Mouse (Mus musculus): ENCODE data around the gene Tmem220. TPM values are rescaled to one million over a fixed set of nuclear protein-coding genes. Genes with fewer than 3 reads are reported as not detected.
"Not testable (repeated sequence)": the region's sequence is repeated elsewhere in the genome, so short reads cannot be mapped to it uniquely, and the experiment has no call there.

Tmem220 gene
- total RNA-seq, 4 experiments from 2014 or later: 0.45 to 1.4 (median 0.96) TPM

DNA sequence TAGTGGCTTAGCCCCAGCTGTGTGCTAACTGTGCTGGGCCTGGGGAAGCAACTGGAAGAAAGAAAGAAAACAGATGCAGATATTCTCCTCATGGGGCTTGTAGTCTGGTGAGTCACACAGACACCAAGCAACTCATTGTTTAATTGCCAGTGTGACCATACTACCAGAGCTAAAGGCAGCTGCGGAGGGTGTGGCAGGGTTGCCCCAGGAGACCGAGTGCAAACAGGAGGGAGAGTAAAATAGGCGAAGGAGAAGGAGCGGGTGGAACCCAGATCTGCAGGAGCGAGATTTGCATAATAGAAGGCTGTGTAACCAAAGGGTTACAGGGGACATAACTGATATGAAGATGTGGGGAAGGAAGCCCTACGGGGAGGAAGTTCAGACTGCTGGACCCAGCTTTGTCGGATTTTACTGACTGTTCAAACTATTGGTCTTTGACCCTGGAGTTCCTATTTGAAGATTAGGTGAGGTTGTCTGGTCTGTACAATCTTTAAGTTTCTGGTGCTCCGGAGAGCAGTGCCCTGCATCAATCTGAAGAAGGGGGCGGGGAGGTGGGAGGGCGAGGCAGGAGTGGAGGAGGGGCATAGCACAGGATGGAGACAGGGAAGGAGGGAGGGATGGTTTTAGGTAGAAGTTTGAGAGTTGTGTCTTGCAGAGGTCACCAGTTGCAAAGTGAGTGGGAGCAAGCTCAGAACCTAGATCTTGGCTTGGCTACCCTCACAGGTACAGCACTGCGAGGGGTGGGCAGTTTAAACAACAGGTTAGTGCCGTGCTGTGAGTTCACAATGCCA, 7.0 kb upstream of the Tmem220 start:
- DNase-seq (ENCODE audit: low spot score in 2 of 2): no peak

DNA sequence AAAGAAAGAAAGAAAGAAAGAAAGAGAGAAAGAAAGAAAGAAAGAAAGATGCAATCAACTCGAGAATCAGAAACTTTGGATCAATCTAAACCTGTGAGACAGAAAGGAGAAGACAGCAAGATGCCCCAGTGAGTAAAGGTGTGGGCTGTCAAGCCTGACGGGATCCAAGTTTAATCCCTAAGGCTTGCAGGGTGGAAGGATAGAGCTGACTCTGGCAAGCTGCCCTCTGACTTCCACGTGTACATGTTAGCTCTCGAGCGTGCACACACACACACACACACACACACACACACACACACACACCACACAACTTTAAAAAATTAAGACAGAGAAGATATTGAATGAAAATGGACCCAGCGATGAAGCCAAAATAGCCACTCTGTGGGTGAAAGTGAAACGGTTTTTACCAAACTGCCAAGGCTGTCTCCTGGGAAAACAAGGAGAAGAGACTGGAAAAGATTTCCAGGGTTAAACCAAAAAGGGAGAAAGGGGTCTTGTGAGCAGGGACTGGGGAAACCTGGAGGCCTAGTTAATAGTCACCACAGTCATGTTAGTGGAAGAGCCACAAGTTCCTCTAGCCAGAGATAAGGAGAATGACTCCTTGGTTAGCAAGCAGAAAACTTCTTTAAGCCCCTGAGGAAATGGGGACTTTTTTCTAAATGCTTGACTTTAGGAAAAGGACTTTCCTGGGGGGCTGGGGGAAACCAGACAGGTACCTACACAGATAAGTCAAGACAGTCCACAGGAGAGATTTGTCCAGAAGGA, 5.1 kb upstream of the Tmem220 start:
- no peak for DNase-seq (ENCODE audit: low spot score in 2 of 2)

DNA sequence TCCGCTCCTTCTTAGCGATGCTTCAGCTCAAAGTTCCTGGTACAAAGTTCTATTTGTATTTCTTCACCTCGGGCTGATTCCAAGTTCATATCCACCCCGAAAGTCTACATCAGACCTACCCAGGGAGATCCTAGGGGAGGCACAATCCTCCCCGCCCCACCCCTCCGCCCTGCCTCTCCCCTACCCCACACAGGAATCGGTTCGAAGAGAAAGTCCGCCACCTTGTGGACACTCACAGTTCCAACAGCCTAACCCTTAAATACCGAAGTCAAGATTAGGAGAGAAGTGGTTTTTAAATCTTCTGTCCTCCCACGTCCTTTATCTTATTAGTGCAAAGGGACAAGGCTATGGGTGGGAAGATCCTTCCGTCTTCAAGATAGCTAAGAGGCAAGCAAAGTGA, 4.0 kb upstream of the Tmem220 start:
- DNase-seq (ENCODE audit: low spot score in 2 of 2): peak in 1 of 2 experiments; percentile 43

DNA sequence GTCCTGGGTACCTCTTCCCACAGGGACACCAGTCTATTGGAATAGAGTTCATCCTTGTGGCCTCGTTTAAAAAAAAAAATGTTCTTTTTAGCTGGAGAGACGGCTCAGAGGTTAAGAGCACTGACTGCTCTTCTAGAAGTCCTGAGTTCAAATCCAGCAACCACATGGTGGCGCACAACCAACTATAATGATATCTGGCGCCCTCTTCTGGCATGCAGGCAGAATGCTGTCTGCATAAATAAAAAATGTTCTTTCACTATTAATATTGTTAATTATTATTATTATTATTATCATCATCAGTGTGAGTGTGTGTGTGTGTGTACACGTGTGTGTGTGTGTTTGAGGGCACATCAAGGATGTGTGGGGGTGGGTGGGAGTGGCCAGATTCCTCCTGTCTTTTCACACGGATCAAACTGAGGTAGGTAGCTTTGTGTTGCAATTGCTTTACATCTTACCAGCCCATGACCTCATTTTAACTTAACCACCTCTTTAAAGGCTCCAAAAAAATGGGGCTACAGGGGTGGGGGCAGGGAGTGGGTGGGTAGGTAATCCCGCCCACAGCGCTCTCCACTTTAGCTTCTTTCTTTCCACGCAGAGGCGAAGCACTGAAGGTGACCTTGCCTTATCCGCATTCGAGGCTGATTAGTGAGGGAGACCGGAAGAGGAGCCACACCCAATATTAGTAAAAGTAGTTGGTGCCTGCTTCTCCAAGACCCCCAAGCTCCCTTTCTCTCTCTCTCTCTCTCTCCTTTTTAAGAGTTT, 2.4 kb upstream of the Tmem220 start:
- DNase-seq (ENCODE audit: low spot score in 2 of 2): no peak

DNA sequence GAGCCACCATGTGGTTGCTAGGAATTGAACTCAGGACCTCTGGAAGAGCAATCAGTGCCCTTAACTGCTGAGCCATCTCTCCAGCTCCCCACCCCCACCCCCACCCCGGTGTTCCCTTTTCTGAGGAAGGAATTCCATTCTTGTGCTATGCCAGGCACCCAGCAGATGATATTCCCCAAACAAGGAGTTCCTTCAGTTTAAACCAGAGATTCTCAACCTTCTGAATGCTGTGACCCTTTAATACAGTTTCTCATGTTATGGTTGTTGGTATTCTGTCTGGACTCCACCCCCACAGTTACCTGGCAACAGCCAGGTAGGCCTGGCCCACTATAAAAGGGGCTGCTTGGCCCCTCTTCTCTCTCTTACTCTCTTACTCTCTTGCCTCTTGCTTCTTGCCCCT, 1.8 kb upstream of the Tmem220 start:
- DNase-seq (ENCODE audit: low spot score in 2 of 2): not testable (repeated sequence)

DNA sequence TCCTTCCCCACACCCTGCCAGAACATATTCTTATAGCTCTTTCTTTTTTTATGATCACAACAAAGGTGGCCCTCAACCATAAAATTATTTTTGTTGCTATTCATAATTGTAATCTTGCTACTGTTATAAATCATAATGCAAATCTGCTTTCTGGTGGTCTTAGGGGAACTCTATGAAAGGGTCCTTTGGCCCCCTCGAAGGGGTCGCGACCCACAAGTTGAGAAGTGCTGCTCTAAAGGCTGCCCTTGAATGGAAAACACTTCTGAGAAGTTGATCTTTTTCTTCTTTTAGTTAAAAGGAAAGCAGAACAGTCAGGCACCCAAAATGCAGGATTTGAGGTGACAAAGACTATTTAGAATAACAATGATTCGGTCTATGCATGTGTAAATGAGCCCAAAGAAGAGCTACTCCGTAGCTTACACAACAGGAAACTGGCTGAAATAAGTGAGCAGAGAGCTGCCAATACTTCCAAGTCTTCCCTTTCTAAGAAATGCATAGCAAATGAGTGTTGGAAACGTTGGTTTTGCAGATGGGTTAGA, 1.1 kb upstream of the Tmem220 start:
- no peak for DNase-seq (ENCODE audit: low spot score in 2 of 2)

DNA sequence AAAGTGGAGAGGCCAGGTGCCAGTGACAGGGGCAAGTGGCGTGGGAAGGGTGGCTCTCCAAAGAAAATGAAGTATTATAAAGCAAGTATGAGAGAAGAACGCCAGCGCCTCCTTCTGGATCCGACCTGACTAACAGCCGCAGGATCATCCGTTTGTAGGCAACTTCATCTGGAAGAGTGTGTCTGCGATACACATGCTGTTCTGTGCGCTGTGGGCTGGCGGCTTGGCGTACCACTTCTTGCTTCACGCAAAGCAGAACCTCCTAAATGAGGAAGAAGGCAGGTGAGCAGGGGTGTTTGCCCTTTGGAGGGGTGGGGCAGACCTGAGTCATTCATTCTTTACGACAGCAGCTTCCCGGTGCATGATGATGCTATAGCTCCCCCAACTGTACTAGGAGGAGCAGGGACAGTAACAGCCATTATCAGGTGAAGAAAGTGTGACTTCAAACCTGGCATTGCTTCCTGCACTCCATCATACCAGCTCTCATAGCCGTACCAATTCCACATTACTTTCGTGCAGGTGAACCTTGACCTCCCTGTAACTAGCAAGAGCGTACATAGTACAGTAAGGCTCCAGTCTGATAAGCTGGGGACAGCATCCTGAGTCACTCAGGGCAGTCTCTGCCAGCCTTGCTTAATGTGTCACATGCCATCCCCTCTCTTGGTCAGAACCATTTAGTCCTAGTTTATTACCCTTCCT, 6.1 kb downstream of the Tmem220 start:
- no peak for DNase-seq (ENCODE audit: low spot score in 2 of 2)

DNA sequence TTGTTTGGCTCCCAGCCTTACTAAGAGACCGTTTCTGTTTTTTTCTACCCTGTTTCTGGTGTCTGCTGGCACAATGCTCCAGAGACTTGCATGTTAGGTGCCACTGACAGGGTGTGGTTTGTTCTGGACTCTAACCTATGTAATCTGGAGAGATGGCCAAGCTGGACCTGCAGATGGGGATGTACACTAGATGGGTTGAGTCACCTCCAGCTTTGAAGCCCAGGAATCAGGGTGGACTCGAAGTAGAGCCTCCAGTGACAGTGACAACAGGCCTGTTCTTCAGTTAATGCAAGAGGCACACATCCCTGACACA, 6.6 kb downstream of the Tmem220 start:
- no peak for DNase-seq (ENCODE audit: low spot score in 2 of 2)

DNA sequence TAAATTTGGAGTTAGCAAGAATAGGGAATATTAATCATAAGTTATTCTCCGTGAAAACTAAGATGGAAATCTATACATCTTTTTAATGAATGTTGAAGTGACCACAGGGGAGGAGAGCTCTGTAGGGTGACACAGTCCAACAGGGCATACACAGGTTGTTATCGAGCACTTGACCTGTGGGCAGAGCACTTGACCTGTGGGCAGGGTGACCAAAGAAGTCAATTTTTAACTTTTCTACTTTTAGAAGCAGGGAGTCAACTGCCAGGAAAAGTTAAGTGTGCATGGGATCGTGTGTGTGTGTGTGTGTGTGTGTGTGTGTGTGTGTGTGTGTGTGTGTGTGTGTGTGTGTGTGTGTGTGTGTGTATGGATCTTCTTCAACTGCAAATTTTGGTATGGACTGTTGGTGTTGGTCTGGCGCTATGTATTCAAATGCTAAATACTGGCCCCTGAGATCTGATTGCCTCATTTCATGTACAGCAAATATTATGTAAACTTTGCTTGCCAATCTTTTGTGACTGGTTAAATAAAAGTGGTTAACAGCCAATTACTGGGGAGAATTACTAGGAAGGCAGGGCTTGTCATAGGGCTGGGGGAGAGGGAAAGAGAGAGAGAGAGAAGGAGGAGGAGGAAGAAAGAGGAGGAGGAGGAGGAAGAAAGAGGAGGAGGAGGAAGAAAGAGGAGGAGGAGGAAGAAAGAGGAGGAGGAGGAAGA, 10.0 kb downstream of the Tmem220 start:
- DNase-seq (ENCODE audit: low spot score in 2 of 2): no peak

DNA sequence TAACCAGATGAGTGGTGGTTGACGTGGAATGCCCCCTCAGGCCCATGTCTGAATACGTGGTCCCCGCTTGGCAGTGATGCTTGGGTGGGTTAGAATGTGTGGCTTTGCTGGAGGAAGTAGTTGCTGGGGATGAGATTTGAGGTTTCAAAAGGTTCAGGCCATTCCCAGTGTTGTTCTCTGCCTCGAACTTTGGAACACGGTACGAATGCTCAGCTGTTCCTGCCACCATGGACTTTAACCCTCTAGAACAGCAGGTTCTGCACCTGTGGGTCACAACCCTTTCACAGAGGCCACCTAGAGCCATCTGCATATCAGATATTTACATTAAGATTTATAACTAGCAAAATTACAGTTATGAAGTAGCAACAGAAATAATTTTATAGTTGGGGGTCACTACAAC, 11.3 kb downstream of the Tmem220 start:
- DNase-seq (ENCODE audit: low spot score in 2 of 2): no peak

DNA sequence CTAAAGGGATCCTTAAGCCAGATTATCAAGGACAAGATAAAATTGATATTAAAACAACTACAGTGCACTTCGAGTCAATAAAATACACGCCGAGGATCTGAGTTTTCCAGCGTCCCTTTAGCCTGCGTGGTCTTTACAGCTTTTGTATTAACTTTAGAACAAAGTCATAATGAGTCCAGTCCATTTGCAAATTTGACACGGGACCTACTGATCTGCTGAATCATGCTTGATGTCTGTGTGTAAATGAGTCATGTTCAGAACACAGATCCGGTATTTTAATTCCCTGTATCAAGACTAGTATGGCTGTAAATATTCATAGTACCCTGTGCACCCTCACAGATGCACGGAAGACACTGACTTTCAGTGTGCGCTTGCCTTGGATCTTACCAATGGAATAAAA, 11.9 kb downstream of the Tmem220 start:
- DNase-seq (ENCODE audit: low spot score in 2 of 2): no peak

DNA sequence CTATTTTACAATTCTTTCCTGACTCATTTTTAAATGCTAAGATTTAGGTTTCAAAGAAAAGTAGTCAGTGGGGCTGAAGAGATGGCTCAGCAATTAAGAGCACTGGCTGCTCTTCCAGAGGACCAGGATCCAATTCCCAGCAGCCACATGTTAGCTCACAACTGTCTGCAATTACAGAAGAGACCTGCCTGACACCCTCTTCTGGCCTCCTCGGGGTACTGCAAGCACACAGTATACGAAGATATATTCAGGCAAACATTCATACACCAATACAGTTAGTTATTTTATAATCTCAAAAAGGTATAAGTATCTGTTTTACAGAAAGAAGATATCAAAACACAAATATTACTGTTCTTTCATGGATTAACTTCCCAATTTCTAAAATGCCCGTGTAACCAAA, 14.8 kb downstream of the Tmem220 start:
- no peak for DNase-seq (ENCODE audit: low spot score in 2 of 2)

DNA sequence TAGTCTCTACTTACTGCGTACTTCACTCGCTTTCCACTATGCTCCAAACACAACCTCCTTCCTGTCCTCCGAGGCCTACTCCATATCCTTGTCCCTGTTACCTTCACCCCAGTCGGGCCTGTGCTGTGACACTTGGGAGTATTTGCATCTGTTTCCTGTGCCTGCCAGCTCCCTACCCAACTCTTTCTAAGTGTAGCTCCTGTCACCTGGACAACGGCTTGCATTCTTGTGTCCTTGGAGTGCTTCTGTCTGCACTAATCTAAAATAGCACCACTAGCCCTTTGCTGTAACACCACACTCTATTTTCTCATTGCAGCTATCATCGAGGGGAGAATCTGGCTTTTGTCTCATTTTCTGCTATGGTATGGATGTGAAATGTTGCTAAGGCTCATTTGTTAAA, 15.5 kb downstream of the Tmem220 start:
- DNase-seq (ENCODE audit: low spot score in 2 of 2): no peak

DNA sequence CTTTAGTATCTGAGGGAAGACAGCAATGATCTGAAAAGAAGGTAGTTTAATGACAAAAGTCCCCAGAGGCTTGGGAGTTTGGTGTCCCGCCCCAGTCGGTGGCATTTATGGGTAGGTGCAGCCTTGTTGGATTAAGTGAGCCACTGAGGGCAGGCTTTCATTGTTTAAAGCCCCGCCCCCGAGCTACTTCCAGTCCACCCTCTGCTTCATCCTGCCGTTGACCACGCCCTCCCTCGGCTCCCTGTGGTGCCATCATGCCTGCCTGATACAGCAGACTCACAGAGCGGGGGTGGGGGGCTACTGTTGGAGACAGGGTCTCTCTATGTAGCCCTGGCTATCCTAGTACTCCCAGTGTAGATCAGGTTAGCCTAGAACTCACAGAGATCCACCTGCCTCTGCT, 18.1 kb downstream of the Tmem220 start:
- DNase-seq (ENCODE audit: low spot score in 2 of 2): no peak

DNA sequence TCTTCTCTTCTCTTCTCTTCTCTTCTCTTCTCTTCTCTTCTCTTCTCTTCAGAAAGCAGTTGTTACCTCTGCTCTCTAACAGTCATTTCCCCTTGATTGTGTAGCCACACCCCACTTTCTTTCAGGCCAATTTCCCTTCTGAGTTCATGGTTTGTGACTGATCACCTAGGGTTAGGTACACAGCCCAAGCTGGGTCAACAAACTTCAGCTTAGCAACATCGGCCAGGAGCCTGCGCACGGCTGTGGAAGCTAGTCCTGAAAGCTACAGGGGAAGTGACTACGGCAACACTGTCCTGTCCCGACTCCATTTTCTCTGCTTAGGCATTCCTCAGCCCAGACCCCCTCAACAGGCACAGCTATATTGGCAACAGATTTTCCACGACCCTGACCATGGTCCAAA, 20.0 kb downstream of the Tmem220 start:
- DNase-seq (ENCODE audit: low spot score in 2 of 2): no peak

DNA sequence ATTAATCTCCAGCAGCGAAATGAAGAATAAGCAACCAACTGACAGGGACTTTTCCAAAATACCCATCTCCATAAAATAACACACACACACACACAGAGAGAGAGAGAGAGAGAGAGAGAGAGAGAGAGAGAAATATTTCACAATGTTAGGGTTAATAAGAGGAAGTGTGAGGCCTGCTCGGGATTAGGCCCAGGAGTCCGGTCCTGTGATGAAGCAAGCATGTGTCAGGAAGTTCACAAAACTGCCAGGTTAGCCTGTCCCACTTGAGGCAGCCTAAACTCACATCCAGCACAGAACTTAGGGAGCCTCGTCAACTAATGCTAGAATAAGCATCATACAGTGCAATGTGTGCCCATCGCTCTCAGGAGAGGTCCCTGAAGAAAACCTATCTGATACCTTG, 22.2 kb downstream of the Tmem220 start:
- no peak for DNase-seq (ENCODE audit: low spot score in 2 of 2)

DNA sequence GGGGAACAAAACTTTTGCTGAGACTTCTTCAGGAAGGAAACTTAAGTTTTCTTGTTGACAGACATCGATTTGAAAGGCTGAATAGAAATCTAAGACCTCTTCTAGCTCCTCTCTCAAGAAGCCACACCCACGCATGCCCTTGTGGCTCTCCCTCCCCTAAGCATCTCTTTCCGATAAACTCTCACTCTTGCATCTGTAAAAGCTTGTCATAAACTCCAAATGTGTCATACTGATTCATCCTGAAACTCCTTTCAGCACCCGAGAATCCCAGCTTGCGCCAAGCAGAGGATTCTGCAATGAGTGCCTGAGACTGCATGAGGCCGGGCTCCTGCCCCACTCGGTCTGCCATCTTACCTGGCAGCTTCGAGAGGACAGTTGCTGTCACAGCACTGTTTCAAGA, 23.5 kb downstream of the Tmem220 start:
- no peak for DNase-seq (ENCODE audit: low spot score in 2 of 2)

DNA sequence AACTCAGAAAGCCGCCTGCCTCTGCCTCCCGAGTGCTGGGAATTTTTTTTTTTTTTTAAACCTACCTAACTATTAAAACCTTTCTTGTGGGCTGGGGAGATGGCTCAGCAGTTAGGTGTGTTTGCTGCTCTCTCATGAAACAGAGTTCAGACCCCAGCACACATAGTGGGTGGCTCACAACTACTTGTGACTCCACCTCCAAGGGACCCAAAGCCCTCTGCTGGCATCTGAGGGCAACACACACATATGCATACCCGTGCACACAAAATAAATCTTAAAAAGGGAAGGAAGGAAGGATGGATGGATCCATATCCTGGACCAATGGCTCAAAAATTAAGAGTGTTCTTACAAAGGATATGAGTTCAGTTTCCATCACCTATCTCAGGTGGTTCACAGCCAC, 24.3 kb downstream of the Tmem220 start:
- DNase-seq (ENCODE audit: low spot score in 2 of 2): no peak

DNA sequence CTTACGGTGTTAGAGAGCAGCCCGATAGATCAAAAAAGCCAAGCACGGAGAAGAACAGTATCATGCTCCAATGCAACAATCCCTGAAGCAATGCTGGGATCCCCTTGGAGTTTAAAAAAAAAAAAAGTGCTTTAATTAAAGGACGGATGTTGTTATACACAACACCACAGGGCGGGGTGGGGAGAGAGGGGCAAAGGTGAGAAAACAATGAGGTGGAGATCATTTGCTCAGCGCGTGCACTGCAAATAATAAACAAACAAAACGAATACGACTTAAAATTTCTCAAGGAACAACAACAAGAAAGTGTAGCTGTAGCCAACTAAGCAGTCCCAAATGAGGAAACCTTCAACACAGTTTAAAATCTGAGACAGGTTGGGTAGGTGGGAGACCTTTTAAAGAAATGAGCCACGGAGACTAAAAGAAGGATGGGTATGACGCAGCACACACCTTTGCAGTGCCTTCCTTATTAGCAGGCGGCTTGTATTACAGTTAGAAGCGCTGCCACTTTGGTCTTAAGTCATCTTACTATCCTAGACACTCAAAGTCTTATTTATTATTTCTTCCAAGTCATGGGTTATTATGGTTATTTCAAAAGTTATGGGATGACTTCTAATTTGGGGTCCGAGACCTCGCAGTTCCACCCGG, 26.8 kb downstream of the Tmem220 start:
- no peak for DNase-seq (ENCODE audit: low spot score in 2 of 2)

DNA sequence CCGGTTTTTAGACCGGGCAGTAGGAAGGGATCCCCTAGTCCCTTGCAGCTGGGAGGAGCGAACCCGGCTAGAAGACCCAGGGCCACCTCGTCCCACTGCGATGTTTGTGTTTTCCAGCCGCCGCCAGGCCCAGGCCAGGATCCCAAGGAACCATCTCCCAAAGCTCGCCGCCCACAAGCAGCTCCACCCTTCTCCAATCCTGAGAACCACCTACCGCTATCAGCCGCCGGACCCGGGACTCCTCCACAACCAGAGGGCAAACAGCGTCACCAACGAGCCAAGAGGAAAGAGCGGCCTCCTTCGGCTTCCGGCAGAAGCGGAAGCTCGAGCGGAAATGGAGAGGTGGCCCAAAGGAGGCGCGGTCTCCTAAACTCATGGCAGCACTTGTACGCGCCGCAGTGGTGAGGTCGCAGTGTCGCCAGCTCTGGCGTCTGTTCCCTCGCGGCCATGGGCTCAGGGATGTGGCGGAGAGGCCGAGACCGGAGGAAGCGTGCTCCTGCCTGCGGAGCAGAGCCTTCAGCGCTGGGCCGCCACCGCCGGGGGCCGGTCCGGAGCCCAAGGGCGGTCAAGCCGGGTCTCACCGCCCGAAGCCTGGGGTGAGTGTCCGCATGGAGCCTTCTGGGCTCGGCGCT, 27.5 kb downstream of the Tmem220 start, which contains the start of the genes Adprm and Sco1:
Adprm (minus strand) TSS at position 274 of the 632 bp plus-strand sequence.
Sco1 (plus strand) TSS at position 350 of the 632 bp plus-strand sequence.
- DNase-seq (ENCODE audit: low spot score in 2 of 2): peak; percentile 79 to 84
